Mouse (Mus musculus): ENCODE data around the gene Epha8.

- TF ChIP-seq CTCF (IDR thresholded peaks at IDR 0.05; ENCODE audit: borderline replicate concordance, control insufficient read depth, extremely low read depth, insufficient read depth, low read length, poor library complexity) (no peak), POLR2A (IDR thresholded peaks at IDR 0.05; ENCODE audit: control insufficient read depth, extremely low read depth, insufficient read depth, low read length, poor library complexity) (no peak)
Observed at GRCm38 (mm10) chr4:136998371-136998770, 41.8 kb upstream of the Epha8 start.

Measured in thymus, adult 2 months (tissue).